Mouse (Mus musculus): Measurements from ENCODE around the gene Zp3. TPM values are rescaled to one million over a fixed set of nuclear protein-coding genes. Genes with fewer than 3 reads are reported as not detected.

Zp3 gene
- not detected in 2 replicates for polyA plus RNA-seq (2015; fragmentation: Nextera tagmentation; extraction: Ambion mirVana)

DNA sequence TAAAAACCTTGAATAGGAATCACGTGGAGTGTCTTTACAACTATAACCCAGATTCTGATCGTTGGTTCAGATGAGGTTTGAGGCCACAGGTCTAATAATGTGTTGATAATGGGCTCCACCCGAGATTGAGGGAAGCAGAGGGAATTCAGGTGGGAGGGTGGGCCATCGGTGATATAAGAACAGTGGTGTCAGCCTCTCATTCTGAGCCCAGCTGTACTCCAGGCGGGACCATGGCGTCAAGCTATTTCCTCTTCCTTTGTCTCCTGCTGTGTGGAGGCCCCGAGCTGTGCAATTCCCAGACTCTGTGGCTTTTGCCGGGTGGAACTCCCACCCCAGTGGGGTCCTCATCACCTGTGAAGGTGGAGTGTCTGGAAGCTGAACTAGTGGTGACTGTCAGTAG is at the start of gene Zp3:
Gene Zp3, plus strand, starts transcription at position 196 of the 400 bp plus-strand sequence.

DNA sequence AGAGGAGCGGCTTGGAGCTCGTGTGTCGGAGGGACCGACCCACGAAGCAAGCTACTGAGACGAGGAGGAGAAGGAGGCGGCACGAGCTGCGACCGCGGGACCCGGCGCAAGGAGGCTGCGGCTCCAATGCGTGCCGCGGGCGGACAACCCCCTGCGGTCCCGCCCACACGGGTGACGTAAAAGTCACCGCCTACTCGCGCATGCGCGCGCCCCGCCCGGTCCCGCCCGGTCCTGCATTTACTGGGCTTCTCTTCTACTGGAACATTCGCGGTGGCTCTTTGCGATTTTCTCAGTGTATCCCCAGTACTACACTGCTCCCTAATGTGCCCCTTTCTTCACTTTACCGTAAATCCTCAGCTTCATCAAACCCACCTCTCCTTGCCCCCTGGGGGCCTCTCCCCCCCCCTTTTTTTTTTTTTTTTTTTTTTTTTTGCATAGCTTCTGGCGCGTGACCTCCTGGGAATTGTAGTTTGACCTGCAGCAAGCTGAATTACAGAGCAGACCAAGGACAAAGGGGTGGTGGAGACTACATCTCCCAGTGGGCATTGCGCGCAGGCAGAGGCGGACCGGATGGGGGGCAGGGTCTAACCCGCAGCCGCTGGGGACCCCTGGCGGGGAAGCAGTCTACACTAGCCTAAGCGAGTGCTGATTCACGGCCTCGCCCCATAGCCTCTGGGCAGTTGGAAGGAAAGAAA is 45.3 kb upstream of the Zp3 start, which contains the start of gene Ywhag:
Gene Ywhag, minus strand, starts transcription at position 136 of the 695 bp plus-strand sequence.

DNA sequence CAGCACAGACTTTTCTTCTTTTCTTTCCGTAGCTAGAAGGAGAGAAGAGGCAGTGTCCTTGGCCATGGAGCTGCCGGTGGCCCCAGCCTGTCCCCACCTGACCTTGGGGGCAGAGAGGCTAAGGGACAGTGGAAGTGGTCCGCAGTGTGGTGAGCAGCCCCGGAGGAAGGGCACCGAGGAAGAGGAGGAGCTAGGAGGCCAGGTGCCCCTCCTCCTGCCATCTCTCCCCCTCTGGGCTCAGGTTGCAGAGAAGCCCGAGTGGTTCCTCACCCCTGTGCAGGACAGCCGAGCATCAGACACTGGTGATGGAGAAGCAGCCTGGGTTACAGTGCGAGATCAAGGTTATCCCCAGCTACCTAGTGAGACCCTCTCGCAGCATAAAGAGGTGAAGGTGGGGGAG is 5.5 kb upstream of the Zp3 start, which contains the start of gene Ssc4d:
Gene Ssc4d, minus strand, starts transcription at position 167 of the 400 bp plus-strand sequence.

DNA sequence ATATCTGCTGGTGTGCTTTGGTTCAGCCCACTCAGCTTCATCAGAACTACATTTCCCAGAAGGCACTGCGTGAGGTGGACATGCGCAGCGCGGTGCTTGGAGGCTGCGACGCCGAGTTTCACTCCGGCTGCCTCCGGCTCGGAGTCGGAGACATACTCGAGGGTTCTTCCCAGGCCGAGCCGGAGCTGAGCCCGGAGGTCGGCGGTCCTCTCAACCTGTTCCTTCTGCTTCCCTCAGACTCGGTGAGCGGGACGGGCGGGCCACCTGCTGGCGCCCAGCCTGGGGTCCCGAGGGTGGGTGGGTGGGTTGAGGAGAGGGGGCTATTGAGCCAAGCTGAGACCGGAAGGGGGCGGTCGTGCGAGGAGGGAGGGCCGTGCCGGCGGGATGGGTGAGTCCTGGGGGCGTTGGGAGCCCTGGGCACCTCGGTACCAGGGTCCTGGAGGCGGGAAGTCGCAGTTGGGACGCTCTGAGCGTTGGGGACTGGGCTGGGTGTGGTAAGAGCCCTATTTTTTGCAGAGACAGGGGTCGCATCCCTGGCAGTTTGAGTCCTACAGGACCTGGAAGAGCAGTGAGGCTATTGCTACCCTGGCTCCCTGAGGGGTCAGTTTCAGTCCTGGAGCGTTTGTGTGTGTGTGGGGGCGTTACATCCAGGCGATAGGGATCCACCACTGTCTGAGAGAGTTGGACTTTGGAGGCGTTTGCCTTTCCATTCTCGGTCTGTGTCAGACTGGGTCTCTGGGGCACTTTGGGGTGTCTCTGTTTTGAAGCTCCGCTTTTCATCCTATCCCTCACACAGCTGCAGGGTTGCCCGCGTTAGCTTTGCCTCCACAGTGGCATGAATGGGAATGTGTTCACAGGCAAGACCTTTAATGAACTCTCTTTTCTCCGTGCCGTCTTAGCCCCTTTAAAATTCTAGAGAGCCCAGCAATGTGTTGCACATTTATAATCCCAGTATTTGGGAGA is 15.1 kb downstream of the Zp3 start, which contains the start of gene Dtx2:
Gene Dtx2, plus strand, starts transcription at position 76 of the 963 bp plus-strand sequence.

Other genes with a start within 250 kb of the Zp3 start
- gene Tmem120a, start 235.7 kb upstream of the Zp3 start, polyA plus RNA-seq (2015; fragmentation: Nextera tagmentation; extraction: Ambion mirVana) = 47.9 and 51.3 TPM in 2 replicates
- gene Styxl1, start 201.7 kb upstream of the Zp3 start, polyA plus RNA-seq (2015; fragmentation: Nextera tagmentation; extraction: Ambion mirVana) = 0.33 TPM in 1 of 2 replicates, not detected in the other
- gene Mdh2, start 201.6 kb upstream of the Zp3 start, polyA plus RNA-seq (2015; fragmentation: Nextera tagmentation; extraction: Ambion mirVana) = 459 and 476 TPM in 2 replicates
- gene Srrm3, start 173.2 kb upstream of the Zp3 start, polyA plus RNA-seq (2015; fragmentation: Nextera tagmentation; extraction: Ambion mirVana) = 0.10 and 0.12 TPM in 2 replicates
- gene Hspb1, start 92.2 kb upstream of the Zp3 start, polyA plus RNA-seq (2015; fragmentation: Nextera tagmentation; extraction: Ambion mirVana) = 1,184 and 1,507 TPM in 2 replicates
- gene Ywhag, start 45.5 kb upstream of the Zp3 start, polyA plus RNA-seq (2015; fragmentation: Nextera tagmentation; extraction: Ambion mirVana) = 126 and 146 TPM in 2 replicates
- 2.0 and 2.9 TPM in 2 replicates for gene Ssc4d, start 5.6 kb upstream of the Zp3 start, polyA plus RNA-seq (2015; fragmentation: Nextera tagmentation; extraction: Ambion mirVana)
- 18.1 and 18.9 TPM in 2 replicates for gene Dtx2, start 14.7 kb downstream of the Zp3 start, polyA plus RNA-seq (2015; fragmentation: Nextera tagmentation; extraction: Ambion mirVana)
- gene Upk3b, start 58.4 kb downstream of the Zp3 start, polyA plus RNA-seq (2015; fragmentation: Nextera tagmentation; extraction: Ambion mirVana) = 119 and 139 TPM in 2 replicates
- gene Upk3bl, start 74.4 kb downstream of the Zp3 start, polyA plus RNA-seq (2015; fragmentation: Nextera tagmentation; extraction: Ambion mirVana) = 55.0 and 58.6 TPM in 2 replicates
- 5.5 and 6.1 TPM in 2 replicates for gene Rasa4, start 103.8 kb downstream of the Zp3 start, polyA plus RNA-seq (2015; fragmentation: Nextera tagmentation; extraction: Ambion mirVana)
- gene Polr2j, start 136.5 kb downstream of the Zp3 start, polyA plus RNA-seq (2015; fragmentation: Nextera tagmentation; extraction: Ambion mirVana) = 135 and 146 TPM in 2 replicates
- gene Lrwd1, start 156.0 kb downstream of the Zp3 start, polyA plus RNA-seq (2015; fragmentation: Nextera tagmentation; extraction: Ambion mirVana) = 12.4 and 14.1 TPM in 2 replicates
- 6.6 and 7.3 TPM in 2 replicates for gene Alkbh4, start 156.0 kb downstream of the Zp3 start, polyA plus RNA-seq (2015; fragmentation: Nextera tagmentation; extraction: Ambion mirVana)
- gene Orai2, start 190.6 kb downstream of the Zp3 start, polyA plus RNA-seq (2015; fragmentation: Nextera tagmentation; extraction: Ambion mirVana) = 5.9 and 6.2 TPM in 2 replicates
- gene Prkrip1, start 218.9 kb downstream of the Zp3 start, polyA plus RNA-seq (2015; fragmentation: Nextera tagmentation; extraction: Ambion mirVana) = 32.1 and 34.8 TPM in 2 replicates

Data from urinary bladder, postnatal 0 days (tissue).